Mouse (Mus musculus): ENCODE measurements at regions not wholly inside any gene's neighbourhood (a gene's known extent, or its start where the extent isn't known, plus 50 kb on each side); places are given as distances from the start of the nearest gene placed in this dataset.

DNA sequence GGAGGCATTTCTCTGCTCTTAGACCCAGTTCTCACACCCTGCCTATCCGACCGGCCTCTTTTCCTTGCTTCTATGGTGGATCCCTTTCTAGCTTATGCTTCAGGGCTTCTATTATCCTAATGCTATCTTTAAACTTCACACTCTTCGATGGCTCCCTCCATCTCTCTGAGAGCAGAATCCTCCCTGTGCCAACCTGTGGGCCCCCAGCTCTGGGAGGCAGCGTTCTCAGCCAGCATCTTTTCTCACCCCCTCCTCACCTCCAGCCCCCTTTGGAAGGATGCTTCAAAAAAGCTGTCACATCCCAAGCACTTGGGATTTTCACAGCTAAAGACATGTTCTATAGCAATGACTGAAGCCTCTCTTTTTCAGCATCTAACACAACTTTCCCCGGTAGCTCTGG is 626.8 kb upstream of the 3110018I06Rik start:
- no peak overlapping the region for H3K9ac ChIP-seq (ENCODE audit: control insufficient read depth, low read depth, low read length, poor library complexity, severe bottlenecking)
- H3K79me2 ChIP-seq (ENCODE audit: control insufficient read depth, insufficient read depth, low read length, poor library complexity): no peaks in the 10 kb centered on the region
- no peak for TF ChIP-seq MYB (IDR thresholded peaks at IDR 0.05; ENCODE audit: low read depth, low read length)
- TF ChIP-seq SIN3A (IDR thresholded peaks at IDR 0.05; ENCODE audit: low read length): no peak
- no peak for TF ChIP-seq MAZ (IDR thresholded peaks at IDR 0.05; ENCODE audit: low read depth, low read length)

DNA sequence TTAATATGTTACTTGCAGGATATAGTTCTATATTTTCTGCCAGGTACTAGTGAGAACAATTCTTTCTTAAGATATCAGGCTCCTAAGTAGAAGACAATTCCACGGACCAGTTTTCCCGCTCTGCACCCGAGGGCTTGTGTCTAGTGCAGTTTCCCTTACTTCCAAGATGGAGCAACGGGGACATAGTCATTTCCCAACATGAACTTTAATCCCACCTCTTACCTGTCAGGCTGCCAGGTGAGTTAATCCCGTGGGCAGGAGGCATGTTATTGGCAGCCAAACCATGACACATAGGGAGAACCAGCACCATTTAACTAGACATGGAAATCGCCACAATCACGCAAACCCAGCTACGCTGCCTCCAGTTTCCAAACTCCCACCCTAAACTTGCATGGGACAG is 624.4 kb upstream of the 3110018I06Rik start:
- no peak overlapping the region for H3K9ac ChIP-seq (ENCODE audit: control insufficient read depth, low read depth, low read length, poor library complexity, severe bottlenecking)
- no peaks in the 10 kb centered on the region for H3K36me3 ChIP-seq (ENCODE audit: control insufficient read depth in 1 of 2, insufficient read depth in 2 of 2, low read length in 2 of 2)
- TF ChIP-seq ZKSCAN1 (IDR thresholded peaks at IDR 0.05; ENCODE audit: low read depth, low read length): no peak
- TF ChIP-seq POLR2AphosphoS5 (IDR thresholded peaks at IDR 0.05; ENCODE audit: borderline replicate concordance, low read depth, low read length): no peak
- TF ChIP-seq GATA1 (IDR thresholded peaks at IDR 0.05; ENCODE audit: low read depth, low read length): no peak
- no peak for TF ChIP-seq EP300 (IDR thresholded peaks at IDR 0.05; ENCODE audit: low read depth in 1 of 2, low read length in 2 of 2)
- TF ChIP-seq NRF1 (IDR thresholded peaks at IDR 0.05; ENCODE audit: insufficient read depth, low read depth, low read length, poor library complexity, severe bottlenecking): no peak
- no peak for TF ChIP-seq E2F4 (IDR thresholded peaks at IDR 0.05; ENCODE audit: borderline replicate concordance, low read depth, low read length)
- no peak for TF ChIP-seq GABPA (IDR thresholded peaks at IDR 0.05; ENCODE audit: low read depth, low read length)
- TF ChIP-seq UBTF (IDR thresholded peaks at IDR 0.05; ENCODE audit: borderline replicate concordance, insufficient read depth, low read depth, low read length): no peak
- TF ChIP-seq MXI1 (IDR thresholded peaks at IDR 0.05; ENCODE audit: low read depth, low read length): no peak
- TF ChIP-seq MAX (IDR thresholded peaks at IDR 0.05; ENCODE audit: low read length): no peak
- no peak for TF ChIP-seq KAT2A (conservative IDR thresholded peaks at IDR 0.05; ENCODE audit: low read depth, low read length)
- TF ChIP-seq MYB (IDR thresholded peaks at IDR 0.05; ENCODE audit: low read depth, low read length): no peak
- no peak for TF ChIP-seq MEF2A (IDR thresholded peaks at IDR 0.05; ENCODE audit: extremely low read depth, insufficient replicate concordance, low read depth, low read length, poor library complexity, severe bottlenecking)
- TF ChIP-seq TAL1 (IDR thresholded peaks at IDR 0.05; ENCODE audit: low read length): no peak
- no peak for DNase-seq (ENCODE audit: low read depth, low spot score)
- H3K4me1 ChIP-seq (ENCODE audit: control insufficient read depth in 1 of 2, insufficient read depth in 2 of 2, low read length in 2 of 2): no peaks in the 10 kb centered on the region
- H3K79me2 ChIP-seq (ENCODE audit: control insufficient read depth, insufficient read depth, low read length, poor library complexity): no peaks in the 10 kb centered on the region
- H3K27me3 ChIP-seq (ENCODE audit: control insufficient read depth in 1 of 2, insufficient read depth in 2 of 2, low read length in 2 of 2): no peaks in the 10 kb centered on the region
- H3K27ac ChIP-seq (ENCODE audit: control insufficient read depth, low read depth, low read length): no peak overlapping the region
- H3K4me3 ChIP-seq (ENCODE audit: control insufficient read depth in 1 of 2, insufficient read depth in 1 of 2, low read depth in 2 of 2, low read length in 2 of 2): no peak overlapping the region
- H3K9me3 ChIP-seq (replicated peaks; ENCODE audit: insufficient read depth, low read length): no peaks in the 10 kb centered on the region

More for the DNA sequence above, 626.8 kb upstream of the 3110018I06Rik start:
- H3K4me1 ChIP-seq (ENCODE audit: control insufficient read depth in 1 of 2, insufficient read depth in 2 of 2, low read length in 2 of 2): no peaks in the 10 kb centered on the region
- no peaks in the 10 kb centered on the region for H3K36me3 ChIP-seq (ENCODE audit: control insufficient read depth in 1 of 2, insufficient read depth in 2 of 2, low read length in 2 of 2)
- no peaks in the 10 kb centered on the region for H3K27me3 ChIP-seq (ENCODE audit: control insufficient read depth in 1 of 2, insufficient read depth in 2 of 2, low read length in 2 of 2)
- DNase-seq (ENCODE audit: low read depth, low spot score): no peak
- no peak overlapping the region for H3K4me3 ChIP-seq (ENCODE audit: control insufficient read depth in 1 of 2, insufficient read depth in 1 of 2, low read depth in 2 of 2, low read length in 2 of 2)
- no peaks in the 10 kb centered on the region for H3K9me3 ChIP-seq (replicated peaks; ENCODE audit: insufficient read depth, low read length)
- no peak overlapping the region for H3K27ac ChIP-seq (ENCODE audit: control insufficient read depth, low read depth, low read length)
